Mouse (Mus musculus) CH12.LX (cell line): Measurements from ENCODE around the gene Pou2af1.

Experiments used
- CTCF ChIP-seq, 2 experiments: IDR thresholded peaks in 1 of 2; conservative IDR thresholded peaks in 1 of 2; 2 replicates each; pipeline ENCODE4 v1.5.1; 2011 to 2012; ENCODE audit warnings: low read depth in 2 of 2, low read length in 2 of 2, improper control_type of control experiment in 1 of 2, inconsistent platforms in 1 of 2, mild to moderate bottlenecking in 1 of 2, moderate library complexity in 1 of 2
- E2F4 ChIP-seq: IDR thresholded peaks from 2 replicates; pipeline ENCODE4 v1.6.1; 2011; ENCODE audit warnings: low read depth, low read length, improper control_type of control experiment; ENCODE audit not compliant: insufficient replicate concordance
- MAFK ChIP-seq: IDR thresholded peaks from 2 replicates; pipeline ENCODE4 v1.6.1; 2011; ENCODE audit warnings: low read length, improper control_type of control experiment; ENCODE audit not compliant: insufficient replicate concordance
- POLR2AphosphoS2 ChIP-seq: IDR thresholded peaks from 2 replicates; pipeline ENCODE4 v1.6.1; 2011; ENCODE audit warnings: low read depth, low read length, improper control_type of control experiment
- SMC3 ChIP-seq: IDR thresholded peaks from 2 replicates; pipeline ENCODE4 v1.6.1; 2011; ENCODE audit warnings: low read depth, low read length, improper control_type of control experiment
- USF1 ChIP-seq: IDR thresholded peaks from 2 replicates; pipeline ENCODE4 v1.6.1; 2014; ENCODE audit warnings: low read depth, mild to moderate bottlenecking, inconsistent platforms, low read length, improper control_type of control experiment
- ZKSCAN1 ChIP-seq: IDR thresholded peaks from 2 replicates; pipeline ENCODE4 v1.6.1; 2012; ENCODE audit warnings: low read depth, inconsistent platforms, low read length, improper control_type of control experiment, borderline replicate concordance

GRCm38 (mm10) chr9:51238741-51239385, 25.4 kb downstream of the Pou2af1 start:
- TF ChIP-seq ZKSCAN1 (no peak), CTCF (conservative IDR thresholded peaks at IDR 0.05 in 1 of 2, IDR thresholded peaks at IDR 0.05 in 1 of 2; ENCODE audit: low read depth in 2 of 2, low read length in 2 of 2) (no peak), POLR2AphosphoS2 (no peak), MAFK (no peak), USF1 (no peak), E2F4 (no peak), SMC3 (no peak)
